21 mouse cellular contexts compared by ENCODE assay signal in genomic region chr16:24991995-24992394, GRCm38 (mm10).
DNase-seq lines count a peak whose midpoint lies in the region; ATAC-seq and TF ChIP-seq lines count a peak whose summit lies in the region.
"Had no signal": no experiment of that assay in that cellular context is flagged by ENCODE, and none has a peak within 500 bp of the region (broad histone marks: within the 10 kb centered on the region; RNA-seq: fewer than 3 reads in every experiment).

No protein-coding gene starts in this region.

- H3K36me3 ChIP-seq in kidney, embryonic 15.5 days = no peaks in the 10 kb centered on the region
- H3K36me3 ChIP-seq in stomach, embryonic 16.5 days (ENCODE audit: control insufficient read depth, insufficient read depth, low read length) = no peaks in the 10 kb centered on the region
- H3K36me3 ChIP-seq: forebrain, embryonic 12.5 days; hindbrain, embryonic 13.5 days; limb, embryonic 13.5 days; liver, embryonic 13.5 days; midbrain, embryonic 15.5 days; neural tube, embryonic 13.5 days had no signal

- no peak overlapping the region for H3K4me2 ChIP-seq in kidney, embryonic 15.5 days
- no peak overlapping the region for H3K4me2 ChIP-seq in stomach, embryonic 16.5 days (ENCODE audit: low read depth, low read length)
- H3K4me2 ChIP-seq: forebrain, embryonic 12.5 days; hindbrain, embryonic 13.5 days; limb, embryonic 13.5 days; liver, embryonic 13.5 days; midbrain, embryonic 15.5 days; neural tube, embryonic 13.5 days had no signal

- H3K9me3 ChIP-seq in kidney, embryonic 15.5 days (replicated peaks) = no peaks in the 10 kb centered on the region
- no peaks in the 10 kb centered on the region for H3K9me3 ChIP-seq in stomach, embryonic 16.5 days (replicated peaks; ENCODE audit: control insufficient read depth, low read length)
- H3K9me3 ChIP-seq: forebrain, embryonic 12.5 days; hindbrain, embryonic 13.5 days; limb, embryonic 13.5 days; liver, embryonic 13.5 days; midbrain, embryonic 15.5 days; neural tube, embryonic 13.5 days had no signal

- ATAC-seq in kidney, embryonic 15.5 days (replicated peaks; ENCODE audit: low FRiP score) = no peak
- ATAC-seq in stomach, embryonic 16.5 days (ENCODE audit: insufficient read depth, low FRiP score) = peak; percentile 60; the same call in 1 of the 2 replicates
- ATAC-seq: midbrain, embryonic 15.5 days had no signal

- no peaks in the 10 kb centered on the region for H3K27me3 ChIP-seq in kidney, embryonic 15.5 days
- no peaks in the 10 kb centered on the region for H3K27me3 ChIP-seq in stomach, embryonic 16.5 days (ENCODE audit: control insufficient read depth, insufficient read depth, low read length)
- H3K27me3 ChIP-seq: forebrain, embryonic 12.5 days; hindbrain, embryonic 13.5 days; limb, embryonic 13.5 days; liver, embryonic 13.5 days; midbrain, embryonic 15.5 days; neural tube, embryonic 13.5 days had no signal

- 0 out of 2 replicates have a peak, but pooled peaks cover 4% of the 10 kb centered on the region for H3K4me1 ChIP-seq in kidney, embryonic 15.5 days
- peaks cover 13% of the 10 kb centered on the region for H3K4me1 ChIP-seq in embryonic fibroblast, embryonic 13.5 days (ENCODE audit: control insufficient read depth, insufficient read depth, low read length)
- peaks cover 3% of the 10 kb centered on the region; the same call in 1 of the 2 replicates for H3K4me1 ChIP-seq in stomach, embryonic 16.5 days (ENCODE audit: control insufficient read depth, insufficient read depth, low read length)
- H3K4me1 ChIP-seq: forebrain, embryonic 12.5 days; hindbrain, embryonic 13.5 days; liver, embryonic 13.5 days; neural tube, embryonic 13.5 days had no signal

- no peak for TF ChIP-seq POLR2A in embryonic fibroblast, embryonic 13.5 days (IDR thresholded peaks at IDR 0.05; ENCODE audit: low read depth, low read length)

- 66% methylated on average over 3 of the region's 3 CpGs for WGBS in kidney, embryonic 15.5 days
- WGBS in stomach, embryonic 16.5 days = 38% methylated on average over 3 of the region's 3 CpGs

- no peak overlapping the region for H3K9ac ChIP-seq in kidney, embryonic 15.5 days
- no peak overlapping the region for H3K9ac ChIP-seq in stomach, embryonic 16.5 days (ENCODE audit: low read length)
- H3K9ac ChIP-seq: forebrain, embryonic 12.5 days; hindbrain, embryonic 13.5 days; limb, embryonic 13.5 days; liver, embryonic 13.5 days; midbrain, embryonic 15.5 days; neural tube, embryonic 13.5 days had no signal

- TF ChIP-seq CTCF in embryonic fibroblast, embryonic 13.5 days (IDR thresholded peaks at IDR 0.05; ENCODE audit: borderline replicate concordance, insufficient read depth, low read length) = no peak

- H3K27ac ChIP-seq in kidney, embryonic 15.5 days = peak overlapping the region; percentile 34; the same call in 1 of the 2 replicates
- H3K27ac ChIP-seq in embryonic fibroblast, embryonic 13.5 days (ENCODE audit: insufficient read depth, low read length) = peak overlapping the region; percentile 77
- H3K27ac ChIP-seq in stomach, embryonic 16.5 days (ENCODE audit: low read length) = peak overlapping the region; percentile 50
- H3K27ac ChIP-seq: forebrain, embryonic 12.5 days; hindbrain, embryonic 13.5 days; layer of hippocampus, adult 2 months; limb, embryonic 13.5 days; liver, embryonic 13.5 days; midbrain, embryonic 15.5 days; neural tube, embryonic 13.5 days had no signal

- no peak overlapping the region for H3K4me3 ChIP-seq in kidney, embryonic 15.5 days (replicated peaks)
- no peak overlapping the region for H3K4me3 ChIP-seq in embryonic fibroblast, embryonic 13.5 days (ENCODE audit: insufficient read depth, low read length)
- no peak overlapping the region for H3K4me3 ChIP-seq in stomach, embryonic 16.5 days (replicated peaks; ENCODE audit: low read length)
- H3K4me3 ChIP-seq: erythroblast, embryonic 14.5 days; forebrain, embryonic 12.5 days; hindbrain, embryonic 13.5 days; layer of hippocampus, adult 2 months; limb, embryonic 13.5 days; liver, embryonic 13.5 days; midbrain, embryonic 15.5 days; myocyte; neural tube, embryonic 13.5 days had no signal

- no peak for DNase-seq in kidney, postnatal 14 days
- DNase-seq in 416B (ENCODE audit: low read depth) = peak; percentile 29
- DNase-seq in lung, postnatal 10 days = no peak
- no peak for DNase-seq in right cerebral cortex, postnatal 14 days
- DNase-seq: gastrocnemius, postnatal 36 days; layer of hippocampus, postnatal 36 days; liver, embryonic 13.5 days; lung, adult 2 months; retina, postnatal 1 day; right cerebral cortex, postnatal 4 days had no signal
